Mouse (Mus musculus): ENCODE results near the gene Gpr150. TPM values are rescaled to one million over a fixed set of nuclear protein-coding genes. Genes with fewer than 3 reads are reported as not detected.
A peak's percentile ranks its signal among the peaks of the same experiment; 100 is the strongest.

Gpr150 gene
- total and polyA plus RNA-seq, 3 experiments: not detected

GRCm38 (mm10) chr13:76057267-76058069 is 672 bp upstream of the Gpr150 start:
- Histone ChIP-seq H3K4me3 (replicated peaks in 1 of 3; ENCODE audit: low read depth in 2 of 3, low read length in 2 of 3, poor library complexity in 1 of 3) (no peak overlapping the region), H3K36me3 (replicated peaks in 1 of 2; ENCODE audit: control insufficient read depth in 1 of 2, insufficient read depth in 1 of 2, low read length in 1 of 2) (peaks cover 3 to 8% of the 10 kb centered on the region in 2 experiments), H3K27ac (ENCODE audit: insufficient read depth, low read depth) (no peak overlapping the region), H3K4me2 (ENCODE audit: insufficient read depth, low read depth, poor library complexity, severe bottlenecking) (no peak overlapping the region), H3K4me1 (ENCODE audit: control insufficient read depth in 1 of 2, insufficient read depth in 2 of 2) (no peaks in the 10 kb centered on the region), H3K27me3 (replicated peaks) (no peaks in the 10 kb centered on the region), H3K9me3 (replicated peaks; ENCODE audit: low read length) (peaks cover 12% of the 10 kb centered on the region), H3K79me2 (replicated peaks; ENCODE audit: control insufficient read depth, extremely low read depth, insufficient read depth, poor library complexity, severe bottlenecking) (no peaks in the 10 kb centered on the region), H3K9ac (ENCODE audit: insufficient read depth, low read depth) (no peak overlapping the region)
- in situ Hi-C loops (cut with MboI; ENCODE audit: low pct_ligation_motif_present, low pct_unique_long_range_greater_than_20kb, low sequenced_read_pairs): no loop called here
- no peak for DNase-seq (ENCODE audit: extremely low read depth)
- TF ChIP-seq MAX (IDR thresholded peaks at IDR 0.05; ENCODE audit: low read length) (no peak), HCFC1 (IDR thresholded peaks at IDR 0.05; ENCODE audit: low read depth, low read length) (no peak), ZC3H11A (IDR thresholded peaks at IDR 0.05; ENCODE audit: low read depth, low read length) (no peak), RCOR1 (conservative IDR thresholded peaks at IDR 0.05; ENCODE audit: low read depth, low read length) (no peak), EP300 (IDR thresholded peaks at IDR 0.05; ENCODE audit: low read length) (no peak), CTCF (conservative IDR thresholded peaks at IDR 0.05 in 1 of 2, IDR thresholded peaks at IDR 0.05 in 1 of 2; ENCODE audit: low read depth in 2 of 2, low read length in 2 of 2) (no peak), ELF1 (IDR thresholded peaks at IDR 0.05; ENCODE audit: low read depth, low read length) (no peak), TCF12 (IDR thresholded peaks at IDR 0.05; ENCODE audit: low read depth, low read length) (no peak), E2F4 (IDR thresholded peaks at IDR 0.05; ENCODE audit: insufficient replicate concordance, low read depth, low read length) (no peak), ZNF384 (IDR thresholded peaks at IDR 0.05; ENCODE audit: low read depth, low read length) (no peak), POLR2AphosphoS2 (IDR thresholded peaks at IDR 0.05; ENCODE audit: low read depth, low read length) (no peak), USF2 (conservative IDR thresholded peaks at IDR 0.05; ENCODE audit: low read depth, low read length) (no peak), GABPA (IDR thresholded peaks at IDR 0.05; ENCODE audit: insufficient replicate concordance, low read depth, low read length) (no peak), IRF4 (IDR thresholded peaks at IDR 0.05; ENCODE audit: low read depth, low read length) (no peak), SIN3A (IDR thresholded peaks at IDR 0.05; ENCODE audit: low read length) (no peak), BHLHE40 (IDR thresholded peaks at IDR 0.05; ENCODE audit: low read depth, low read length) (no peak), UBTF (IDR thresholded peaks at IDR 0.05; ENCODE audit: low read depth, low read length) (no peak)
- dilution Hi-C loops (cut with MboI; ENCODE audit: extremely low pct_ligation_motif_present, extremely low pct_unique_long_range_greater_than_20kb, low sequenced_read_pairs): no loop called here

DNA sequence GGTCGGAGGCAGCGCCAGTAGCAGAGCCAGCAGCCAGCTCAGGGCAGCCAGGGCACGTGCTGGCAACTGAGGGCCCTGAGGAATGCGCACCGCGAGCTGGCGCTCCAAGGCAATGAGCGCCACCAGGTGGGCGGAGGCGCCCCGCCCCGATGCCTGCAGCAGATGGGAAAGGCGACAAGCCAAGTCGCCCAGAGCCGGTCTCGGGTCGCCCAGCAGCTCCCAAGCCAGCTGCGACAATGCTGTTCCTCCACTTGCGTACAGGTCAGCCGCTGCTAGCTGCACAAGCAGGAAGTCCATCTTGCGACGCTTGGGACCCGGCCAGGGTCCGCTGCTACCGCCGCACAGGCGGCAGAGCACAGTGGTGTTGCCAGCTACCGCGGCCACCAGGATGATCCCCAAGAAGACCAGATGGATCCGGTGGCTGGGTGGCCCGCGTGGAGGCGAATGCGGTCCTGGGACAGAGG is 503 bp downstream of the Gpr150 start:
- Histone ChIP-seq H3K27ac (ENCODE audit: insufficient read depth, low read depth) (no peak overlapping the region), H3K79me2 (replicated peaks; ENCODE audit: control insufficient read depth, extremely low read depth, insufficient read depth, poor library complexity, severe bottlenecking) (no peaks in the 10 kb centered on the region), H3K4me3 (replicated peaks in 1 of 3; ENCODE audit: low read depth in 2 of 3, low read length in 2 of 3, poor library complexity in 1 of 3) (peak overlapping the region in 1 of 3 experiments; percentile 35), H3K4me2 (ENCODE audit: insufficient read depth, low read depth, poor library complexity, severe bottlenecking) (0 out of 2 replicates have a peak overlapping the region, but pooled peaks have one; percentile 19), H3K36me3 (replicated peaks in 1 of 2; ENCODE audit: control insufficient read depth in 1 of 2, insufficient read depth in 1 of 2, low read length in 1 of 2) (peaks cover 0 to 4% of the 10 kb centered on the region in 2 experiments), H3K9ac (ENCODE audit: insufficient read depth, low read depth) (no peak overlapping the region), H3K9me3 (replicated peaks; ENCODE audit: low read length) (peaks cover 12% of the 10 kb centered on the region), H3K4me1 (ENCODE audit: control insufficient read depth in 1 of 2, insufficient read depth in 2 of 2) (no peaks in the 10 kb centered on the region), H3K27me3 (replicated peaks) (no peaks in the 10 kb centered on the region)
- dilution Hi-C loops (cut with MboI; ENCODE audit: extremely low pct_ligation_motif_present, extremely low pct_unique_long_range_greater_than_20kb, low sequenced_read_pairs): no loop called here
- in situ Hi-C loops (cut with MboI; ENCODE audit: low pct_ligation_motif_present, low pct_unique_long_range_greater_than_20kb, low sequenced_read_pairs): no loop called here
- no peak for DNase-seq (ENCODE audit: extremely low read depth)
- TF ChIP-seq BHLHE40 (IDR thresholded peaks at IDR 0.05; ENCODE audit: low read depth, low read length) (peak; percentile 61), CTCF (conservative IDR thresholded peaks at IDR 0.05 in 1 of 2, IDR thresholded peaks at IDR 0.05 in 1 of 2; ENCODE audit: low read depth in 2 of 2, low read length in 2 of 2) (peak in 1 of 2 experiments; percentile 21; a peak in 2 of 4 replicates), NELFE (IDR thresholded peaks at IDR 0.05; ENCODE audit: low read depth, low read length) (no peak), SMC3 (IDR thresholded peaks at IDR 0.05; ENCODE audit: low read depth, low read length) (no peak), CHD1 (IDR thresholded peaks at IDR 0.05; ENCODE audit: low read depth, low read length) (no peak), ETS1 (conservative IDR thresholded peaks at IDR 0.05; ENCODE audit: low read depth, low read length) (no peak), TCF12 (IDR thresholded peaks at IDR 0.05; ENCODE audit: low read depth, low read length) (no peak), NRF1 (IDR thresholded peaks at IDR 0.05; ENCODE audit: low read depth, low read length) (no peak)

Data from CH12.LX (cell line).